ENCODE assay signal across 24 mouse cellular contexts in genomic region chr12:103484200-103484972, GRCm38 (mm10). TPM values are rescaled to one million over a fixed set of nuclear protein-coding genes. Genes with fewer than 3 reads are reported as not detected.
DNase-seq lines count a peak whose midpoint lies in the region; ATAC-seq and TF ChIP-seq lines count a peak whose summit lies in the region.
"Not testable (repeated sequence)": the region's sequence is repeated elsewhere in the genome, so short reads cannot be mapped to it uniquely, and the experiment has no call there.
"Had no signal": no experiment of that assay in that cellular context is flagged by ENCODE, and none has a peak within 500 bp of the region (broad histone marks: within the 10 kb centered on the region; RNA-seq: fewer than 3 reads in every experiment).

No protein-coding gene starts in this region.

- not testable (repeated sequence) for H3K9me3 ChIP-seq in CH12.LX (replicated peaks; ENCODE audit: low read length); intestine, embryonic 16.5 days (ENCODE audit: control insufficient read depth, low read length); stomach, postnatal 0 days (ENCODE audit: control insufficient read depth, low read length)

- 56% methylated on average over 9 of the region's 9 CpGs for WGBS in intestine, embryonic 16.5 days
- 56% methylated on average over 9 of the region's 9 CpGs for WGBS in liver, adult 2 months
- 51% methylated on average over 9 of the region's 9 CpGs for WGBS in stomach, postnatal 0 days

- H3K79me2 ChIP-seq in CH12.LX (replicated peaks; ENCODE audit: control insufficient read depth, extremely low read depth, insufficient read depth, poor library complexity, severe bottlenecking); liver, adult 2 months (ENCODE audit: control insufficient read depth, insufficient read depth, low read length): not testable (repeated sequence)

- dilution Hi-C loops in CH12.LX (cut with MboI; ENCODE audit: extremely low pct_ligation_motif_present, extremely low pct_unique_long_range_greater_than_20kb, low sequenced_read_pairs), result not testable (repeated sequence)

- not testable (repeated sequence) for TF ChIP-seq RAD21 in CH12.LX (IDR thresholded peaks at IDR 0.05; ENCODE audit: low read depth, low read length)

- not testable (repeated sequence) for TF ChIP-seq CTCF in CH12.LX (conservative IDR thresholded peaks at IDR 0.05 in 1 of 2, IDR thresholded peaks at IDR 0.05 in 1 of 2; ENCODE audit: low read depth in 2 of 2, low read length in 2 of 2); liver, adult 2 months (IDR thresholded peaks at IDR 0.05; ENCODE audit: low read depth, low read length); stomach, postnatal 0 days (IDR thresholded peaks at IDR 0.05; ENCODE audit: low read depth)

- H3K27me3 ChIP-seq in CH12.LX (replicated peaks), result peaks cover 18% of the 10 kb centered on the region
- H3K27me3 ChIP-seq in intestine, embryonic 16.5 days (replicated peaks; ENCODE audit: control insufficient read depth, insufficient read depth, low read length); liver, adult 2 months (ENCODE audit: control insufficient read depth, insufficient read depth, low read length); stomach, postnatal 0 days (ENCODE audit: control insufficient read depth, insufficient read depth, low read length): not testable (repeated sequence)

- not testable (repeated sequence) for TF ChIP-seq EP300 in CH12.LX (IDR thresholded peaks at IDR 0.05; ENCODE audit: low read length); stomach, postnatal 0 days (optimal IDR thresholded peaks at IDR 0.05)

- not testable (repeated sequence) for H3K4me1 ChIP-seq in CH12.LX (ENCODE audit: control insufficient read depth in 1 of 2, insufficient read depth in 2 of 2); intestine, embryonic 16.5 days (ENCODE audit: control insufficient read depth, insufficient read depth, low read length); stomach, postnatal 0 days (replicated peaks; ENCODE audit: control insufficient read depth, insufficient read depth)
- peaks cover 12% of the 10 kb centered on the region for H3K4me1 ChIP-seq in liver, adult 2 months (ENCODE audit: control insufficient read depth, insufficient read depth, low read length)

- TF ChIP-seq POLR2A in CH12.LX (IDR thresholded peaks at IDR 0.05; ENCODE audit: low read depth, low read length); liver, adult 2 months (IDR thresholded peaks at IDR 0.05; ENCODE audit: extremely low read depth, insufficient read depth, low read length): not testable (repeated sequence)

- not testable (repeated sequence) for H3K27ac ChIP-seq in CH12.LX (ENCODE audit: insufficient read depth, low read depth); liver, adult 2 months (replicated peaks; ENCODE audit: insufficient read depth, low read depth, low read length); stomach, postnatal 0 days (replicated peaks)
- 0 out of 2 replicates have a peak overlapping the region, but pooled peaks have one; percentile 7 for H3K27ac ChIP-seq in intestine, embryonic 16.5 days (ENCODE audit: low read length)

- not testable (repeated sequence) for H3K36me3 ChIP-seq in CH12.LX (replicated peaks in 1 of 2; ENCODE audit: control insufficient read depth in 1 of 2, insufficient read depth in 1 of 2, low read length in 1 of 2); intestine, embryonic 16.5 days (ENCODE audit: control insufficient read depth, insufficient read depth, low read length); liver, adult 2 months (ENCODE audit: control insufficient read depth, insufficient read depth, low read length); stomach, postnatal 0 days (ENCODE audit: control insufficient read depth, insufficient read depth, low read length)

- not testable (repeated sequence) for H3K9ac ChIP-seq in CH12.LX (ENCODE audit: insufficient read depth, low read depth); intestine, embryonic 16.5 days (ENCODE audit: low read depth, low read length); liver, adult 2 months (ENCODE audit: low read depth, low read length); stomach, postnatal 0 days (ENCODE audit: low read length)

- in situ Hi-C loops in CH12.LX (cut with MboI; ENCODE audit: low pct_ligation_motif_present, low pct_unique_long_range_greater_than_20kb, low sequenced_read_pairs), result not testable (repeated sequence)

- not testable (repeated sequence) for H3K4me2 ChIP-seq in CH12.LX (ENCODE audit: insufficient read depth, low read depth, poor library complexity, severe bottlenecking); intestine, embryonic 16.5 days (ENCODE audit: low read depth, low read length); stomach, postnatal 0 days (replicated peaks; ENCODE audit: low read depth)

- peak; percentile 85 for ATAC-seq in intestine, embryonic 16.5 days
- ATAC-seq in stomach, postnatal 0 days (ENCODE audit: low FRiP score, low TSS enrichment), result not testable (repeated sequence)

- H3K4me3 ChIP-seq in CH12.LX (replicated peaks in 1 of 3; ENCODE audit: low read depth in 2 of 3, low read length in 2 of 3, poor library complexity in 1 of 3); intestine, embryonic 16.5 days (ENCODE audit: low read length); liver, adult 2 months (ENCODE audit: insufficient read depth, low read depth, low read length); stomach, postnatal 0 days (ENCODE audit: low read depth, low read length): not testable (repeated sequence)

- not testable (repeated sequence) for DNase-seq in CH12.LX (ENCODE audit: extremely low read depth)
- DNase-seq in R1 (ENCODE audit: low read depth, low spot score), result peak; percentile 29
- DNase-seq in adrenal gland, postnatal 10 days, result peak; percentile 4
- peak; percentile 84 for DNase-seq in heart, adult 11 months
- DNase-seq in liver, adult 2 months (ENCODE audit: extremely low read depth, low read depth, low spot score), result peak; percentile 82
- peak; percentile 38 for DNase-seq in stomach, postnatal 0 days (ENCODE audit: low spot score)
- DNase-seq in urinary bladder, postnatal 14 days (ENCODE audit: low spot score), result peak; percentile 1

TF ChIP-seq in CH12.LX, 34 proteins besides CTCF, POLR2A, EP300 and RAD21:
- TF ChIP-seq USF1 (IDR thresholded peaks at IDR 0.05; ENCODE audit: low read depth, low read length), result peak; percentile 53

RNA-seq across cellular contexts. Expression of gene Ifi27l2b, which starts 27.4 kb away (rescaled TPM):
- total RNA-seq in CH12.LX (2012; rRNA removed) (not detected in 2 replicates), CH12.LX (2014; rRNA removed) (not detected in 2 replicates)
- not detected in 2 replicates for polyA plus RNA-seq in CH12.LX (2012; ENCODE audit: insufficient read length, low read depth)
- not detected for total RNA-seq in adrenal gland, postnatal 10 days (2021)
- 66.6 and 78.2 TPM in 2 replicates for polyA plus RNA-seq in intestine, embryonic 16.5 days (2015; fragmentation: Nextera tagmentation; extraction: Ambion mirVana)
- 6.3 and 10.0 TPM in 2 replicates for total RNA-seq in liver, adult 2 months (2014; rRNA removed)
- polyA plus RNA-seq in liver, adult 2 months (2012; rRNA removed), result 2.7 and 7.4 TPM in 2 replicates
- polyA plus RNA-seq in stomach, postnatal 0 days (2015; fragmentation: Nextera tagmentation; extraction: Ambion mirVana), result 17.3 and 19.4 TPM in 2 replicates
- total RNA-seq: adrenal gland, adult 18-20 months; adrenal gland, adult 8-10 months; adrenal gland, postnatal 25 days; adrenal gland, postnatal 4 days; forebrain, postnatal 0 days had no signal
- polyA plus RNA-seq: activated CD4-positive, CD25-positive, alpha-beta regulatory T cell, adult 4 months; brain, embryonic 14.5 days; cerebellum, adult 2 months; embryonic facial prominence, embryonic 10.5 days; embryonic facial prominence, embryonic 12.5 days; embryonic facial prominence, embryonic 14.5 days; forebrain, embryonic 11.5 days; forebrain, embryonic 13.5 days; forebrain, embryonic 15.5 days; forebrain, postnatal 0 days; G1E; Patski had no signal

RNA-seq across cellular contexts. Expression of gene Ifi27l2a, which starts 40.9 kb away (rescaled TPM):
- 116 and 133 TPM in 2 replicates for total RNA-seq in CH12.LX (2012; rRNA removed)
- total RNA-seq in CH12.LX (2014; rRNA removed), result 262 and 289 TPM in 2 replicates
- 81.1 and 83.9 TPM in 2 replicates for polyA plus RNA-seq in CH12.LX (2012; ENCODE audit: insufficient read length, low read depth)
- 10 to 100 TPM; 15.6 to 16.8 TPM for total RNA-seq in adrenal gland, postnatal 10 days (2021)
- polyA plus RNA-seq in intestine, embryonic 16.5 days (2015; fragmentation: Nextera tagmentation; extraction: Ambion mirVana), result 15.4 and 16.7 TPM in 2 replicates
- 38.3 and 72.7 TPM in 2 replicates for total RNA-seq in liver, adult 2 months (2014; rRNA removed)
- 28.5 and 68.1 TPM in 2 replicates for polyA plus RNA-seq in liver, adult 2 months (2012; rRNA removed)
- 85.4 and 110 TPM in 2 replicates for polyA plus RNA-seq in stomach, postnatal 0 days (2015; fragmentation: Nextera tagmentation; extraction: Ambion mirVana)

RNA-seq across cellular contexts. Expression of gene Ppp4r4, which starts 47.7 kb away (rescaled TPM):
- total RNA-seq in CH12.LX (2012; rRNA removed) (0.34 and 0.38 TPM in 2 replicates), CH12.LX (2014; rRNA removed) (0.54 and 0.68 TPM in 2 replicates)
- 0.42 and 1.7 TPM in 2 replicates for polyA plus RNA-seq in CH12.LX (2012; ENCODE audit: insufficient read length, low read depth)
- total RNA-seq in adrenal gland, postnatal 10 days (2021), result 1 to 10 TPM; 2.3 to 3.2 TPM
- 0.76 TPM in 2 replicates for polyA plus RNA-seq in intestine, embryonic 16.5 days (2015; fragmentation: Nextera tagmentation; extraction: Ambion mirVana)
- 5.8 and 6.5 TPM in 2 replicates for total RNA-seq in liver, adult 2 months (2014; rRNA removed)
- 1.3 and 1.8 TPM in 2 replicates for polyA plus RNA-seq in liver, adult 2 months (2012; rRNA removed)
- polyA plus RNA-seq in stomach, postnatal 0 days (2015; fragmentation: Nextera tagmentation; extraction: Ambion mirVana), result 0.38 and 0.53 TPM in 2 replicates
- polyA plus RNA-seq: G1E had no signal

RNA-seq across cellular contexts. Expression of gene Ifi27, which starts 50.4 kb away (rescaled TPM):
- total RNA-seq in CH12.LX (2012; rRNA removed), result 143 and 198 TPM in 2 replicates
- total RNA-seq in CH12.LX (2014; rRNA removed), result 135 and 150 TPM in 2 replicates
- 132 and 142 TPM in 2 replicates for polyA plus RNA-seq in CH12.LX (2012; ENCODE audit: insufficient read length, low read depth)
- total RNA-seq in adrenal gland, postnatal 10 days (2021), result 1,000 to 10,000 TPM; 1,092 to 1,163 TPM
- 40.8 and 45.4 TPM in 2 replicates for polyA plus RNA-seq in intestine, embryonic 16.5 days (2015; fragmentation: Nextera tagmentation; extraction: Ambion mirVana)
- 126 and 149 TPM in 2 replicates for total RNA-seq in liver, adult 2 months (2014; rRNA removed)
- 157 and 288 TPM in 2 replicates for polyA plus RNA-seq in liver, adult 2 months (2012; rRNA removed)
- 38.9 and 41.9 TPM in 2 replicates for polyA plus RNA-seq in stomach, postnatal 0 days (2015; fragmentation: Nextera tagmentation; extraction: Ambion mirVana)

RNA-seq across cellular contexts. Expression of gene Ddx24, which starts 58.8 kb away (rescaled TPM):
- total RNA-seq in CH12.LX (2012; rRNA removed) (76.2 and 91.3 TPM in 2 replicates), CH12.LX (2014; rRNA removed) (83.0 and 87.9 TPM in 2 replicates)
- polyA plus RNA-seq in CH12.LX (2012; ENCODE audit: insufficient read length, low read depth), result 125 and 150 TPM in 2 replicates
- 10 to 100 TPM; 94.4 to 99.7 TPM for total RNA-seq in adrenal gland, postnatal 10 days (2021)
- 68.2 and 85.0 TPM in 2 replicates for polyA plus RNA-seq in intestine, embryonic 16.5 days (2015; fragmentation: Nextera tagmentation; extraction: Ambion mirVana)
- 22.8 and 24.4 TPM in 2 replicates for total RNA-seq in liver, adult 2 months (2014; rRNA removed)
- polyA plus RNA-seq in liver, adult 2 months (2012; rRNA removed), result 15.6 and 19.0 TPM in 2 replicates
- polyA plus RNA-seq in stomach, postnatal 0 days (2015; fragmentation: Nextera tagmentation; extraction: Ambion mirVana), result 68.8 and 84.8 TPM in 2 replicates
